Mouse (Mus musculus): ENCODE results near the gene Pacsin1.
"Not testable (repeated sequence)": the region's sequence is repeated elsewhere in the genome, so short reads cannot be mapped to it uniquely, and the experiment has no call there.

GRCm38 (mm10) chr17:27639851-27640250 is 15.5 kb upstream of the Pacsin1 start:
- TF ChIP-seq CTCF, POLR2A (IDR thresholded peaks at IDR 0.05; ENCODE audit: extremely low read depth, insufficient read depth, low read length): not testable (repeated sequence)
